Mouse (Mus musculus) embryo, embryonic 10.5 days (tissue): ENCODE results near the gene Ptar1.
"Not testable (repeated sequence)": the region's sequence is repeated elsewhere in the genome, so short reads cannot be mapped to it uniquely, and the experiment has no call there.

Source experiments
- DNase-seq: peaks from one replicate; pipeline ENCODE4 v3.0.0-alpha.2; 2015; ENCODE audit warnings: low spot score

Gene Ptar1

DNA sequence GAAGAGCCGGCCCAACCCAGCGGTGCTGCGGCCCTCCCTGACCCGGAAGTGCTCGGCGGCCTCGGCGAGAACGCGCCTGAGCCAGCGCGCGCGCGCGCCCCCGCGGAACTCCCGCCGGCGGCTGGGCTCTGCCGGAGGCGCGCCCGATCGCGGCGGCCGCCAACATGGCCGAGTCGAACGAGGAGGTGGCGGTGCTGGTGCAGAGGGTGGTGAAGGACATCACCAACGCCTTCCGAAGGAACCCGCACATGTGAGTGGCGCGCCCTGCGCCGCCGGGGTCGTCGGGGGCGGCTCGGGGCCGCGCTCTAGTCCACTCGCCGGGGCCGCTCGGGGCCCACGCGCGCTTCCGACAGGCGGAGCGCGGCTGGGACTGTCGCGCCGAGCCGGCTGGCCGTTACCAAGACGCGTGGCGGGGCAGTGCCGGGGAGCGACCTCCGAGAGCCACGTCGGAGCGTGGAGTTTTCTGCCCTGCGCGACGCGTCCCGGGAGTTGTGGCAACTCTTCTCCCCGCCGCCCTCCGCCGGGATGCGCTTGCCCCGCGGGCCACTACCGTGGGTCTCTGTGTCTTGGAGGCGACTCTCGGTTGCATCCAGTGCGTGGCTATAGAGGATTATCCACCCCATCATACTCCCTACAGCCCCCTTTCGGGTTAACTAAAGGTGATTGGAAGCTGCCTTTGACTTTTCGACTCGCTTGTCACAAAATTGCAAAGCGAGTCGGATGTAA lies at the start of gene Ptar1:
Gene Ptar1, plus strand, starts transcription at position 134 of the 726 bp plus-strand sequence.
- DNase-seq, result peak; percentile 88

DNA sequence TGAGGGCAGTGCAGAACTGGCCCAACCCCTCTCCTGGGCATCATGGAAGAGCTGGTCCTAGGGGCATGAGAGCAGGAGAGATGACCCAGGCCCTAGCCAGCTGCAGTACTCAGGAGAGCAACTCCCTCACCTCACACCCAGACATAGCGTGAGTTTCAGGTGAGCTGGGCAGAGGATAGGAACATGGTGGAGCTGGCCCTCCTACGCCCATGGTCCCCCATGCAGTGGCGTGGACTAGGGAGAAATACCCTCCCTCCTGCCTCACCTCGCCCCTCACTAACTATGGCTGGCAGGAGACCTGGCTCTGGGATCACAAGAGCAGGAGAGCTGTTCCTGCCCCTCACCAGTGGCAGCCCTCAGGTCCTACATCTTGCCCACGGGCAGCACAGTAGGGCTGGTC lies 43.4 kb upstream of the Ptar1 start:
- no peak for DNase-seq

- no peak for DNase-seq
Measured at GRCm38 (mm10) chr19:23645347-23645746, 41.9 kb upstream of the Ptar1 start.

GRCm38 (mm10) chr19:23647308-23647707 lies 39.9 kb upstream of the Ptar1 start:
- no peak for DNase-seq

DNA sequence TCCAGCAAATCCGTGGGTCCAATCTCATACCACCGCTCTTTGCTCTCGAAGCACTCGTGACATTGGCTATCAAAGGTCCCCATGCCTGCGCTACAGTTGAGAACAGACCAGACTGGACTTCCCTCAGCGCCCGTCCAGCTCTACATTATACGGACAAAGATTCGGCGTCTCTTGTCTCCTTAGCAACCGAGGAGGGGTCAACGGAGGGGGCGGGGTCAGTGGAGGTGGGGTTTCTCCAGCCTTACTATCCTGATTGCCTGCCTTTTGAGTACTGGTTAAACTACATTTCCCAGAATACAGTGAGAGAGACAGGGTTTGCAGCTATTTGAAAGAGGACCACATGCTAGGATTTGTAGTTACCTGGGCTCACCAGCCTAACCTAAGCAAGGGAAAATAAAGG lies 34.6 kb upstream of the Ptar1 start, which contains the start of gene 1700028P14Rik:
Gene 1700028P14Rik, minus strand, starts transcription at position 169 of the 400 bp plus-strand sequence.
- DNase-seq, result peak; percentile 91

DNA sequence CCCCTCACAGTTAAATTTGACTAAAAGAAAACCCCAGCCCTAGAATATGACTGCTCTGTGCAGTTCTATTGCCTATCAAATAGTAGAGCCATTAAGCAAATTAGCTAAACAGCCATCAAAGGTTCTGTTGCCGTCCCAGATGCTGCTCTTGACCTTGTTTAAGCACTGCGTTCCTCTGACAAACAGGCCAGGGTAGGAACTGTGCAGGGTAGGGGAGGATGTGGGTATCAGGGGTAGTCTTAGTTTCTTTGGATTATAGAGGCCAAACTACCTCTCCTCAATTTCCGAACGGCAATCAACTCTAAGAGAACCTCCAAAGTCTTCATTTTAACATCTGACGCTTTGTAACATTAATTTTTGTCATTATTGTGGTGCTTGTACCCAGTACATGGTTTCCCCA lies 34.1 kb upstream of the Ptar1 start:
- DNase-seq, result no peak

DNA sequence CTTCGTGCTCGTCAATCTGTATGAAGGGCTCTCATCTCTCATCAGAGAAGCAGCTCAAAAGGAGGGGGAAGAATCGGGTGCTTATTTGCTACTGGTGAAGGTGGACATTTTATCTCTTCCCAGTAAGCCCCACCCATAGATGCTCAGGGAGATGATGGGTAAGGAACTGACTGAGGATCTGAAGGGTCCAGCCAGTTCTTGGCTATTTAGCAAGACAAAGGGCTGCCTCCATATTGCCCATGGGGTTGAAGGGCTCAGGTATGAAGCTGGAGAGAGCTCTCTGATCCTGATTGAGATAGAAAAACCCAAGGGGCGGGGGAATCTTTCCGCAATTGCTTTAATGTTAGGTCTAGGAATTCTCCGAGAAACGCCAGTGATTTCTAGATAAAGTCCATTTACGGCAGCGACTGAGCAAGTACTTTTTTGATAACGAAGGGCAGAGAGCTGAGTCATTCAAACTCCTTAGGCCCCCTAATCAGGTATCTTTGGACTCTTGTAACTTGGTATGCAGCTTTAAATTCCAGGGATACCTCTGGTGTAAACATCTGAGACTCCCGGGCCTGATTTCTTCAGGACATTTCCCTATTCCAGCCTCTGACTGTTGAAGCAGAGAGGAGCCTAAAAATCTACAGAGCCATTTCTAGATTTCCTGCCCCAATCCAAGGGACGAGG lies 29.8 kb upstream of the Ptar1 start:
- no peak for DNase-seq

GRCm38 (mm10) chr19:23658350-23658749 lies 28.9 kb upstream of the Ptar1 start:
- no peak for DNase-seq

- no peak for DNase-seq
Measured at GRCm38 (mm10) chr19:23664083-23664482, 23.1 kb upstream of the Ptar1 start.

DNA sequence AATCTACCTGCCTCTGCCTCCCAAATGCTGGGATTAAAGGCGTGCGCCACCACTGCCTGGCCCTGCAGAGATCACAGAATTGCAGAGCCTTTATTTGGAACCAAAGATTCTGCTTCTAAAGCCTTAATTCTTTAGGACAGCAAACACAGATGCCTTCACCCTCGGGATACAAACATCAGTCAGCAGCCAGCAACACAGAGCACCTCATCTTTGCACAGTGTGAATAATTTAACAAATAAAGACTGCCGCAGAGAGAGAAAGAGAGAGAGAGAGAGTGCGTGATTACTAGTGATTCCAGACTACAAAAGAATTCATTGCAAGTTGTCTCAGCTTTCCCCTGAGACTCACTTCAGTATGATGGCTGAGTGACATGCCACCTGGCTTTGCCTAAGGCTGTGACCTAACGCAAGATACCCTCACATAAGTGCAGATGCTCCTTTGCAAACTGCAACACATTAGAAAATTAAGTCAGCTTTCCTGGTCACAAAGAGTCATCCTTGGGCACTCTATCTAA lies 19.0 kb upstream of the Ptar1 start:
- DNase-seq, result no peak

- DNase-seq, result no peak
Measured at GRCm38 (mm10) chr19:23673021-23673420, 14.2 kb upstream of the Ptar1 start.

GRCm38 (mm10) chr19:23675656-23676055 lies 11.6 kb upstream of the Ptar1 start:
- not testable (repeated sequence) for DNase-seq

DNA sequence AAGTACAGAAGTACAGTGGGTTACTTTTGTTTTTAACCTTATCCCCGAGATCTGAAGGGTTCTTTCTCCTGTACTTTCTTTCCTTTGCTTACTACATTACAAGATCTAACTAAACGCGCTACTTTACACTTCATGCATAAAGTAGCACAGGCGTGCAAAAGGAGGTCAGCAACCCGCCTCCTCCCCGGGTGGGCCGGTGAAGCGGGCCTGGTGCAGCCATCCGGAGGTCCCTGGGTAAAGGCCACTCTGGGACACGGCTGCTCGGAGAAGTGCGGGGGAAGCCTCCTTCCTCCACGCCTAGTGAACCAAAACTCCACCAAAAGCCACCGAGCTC lies 300 bp upstream of the Ptar1 start:
- no peak for DNase-seq

DNA sequence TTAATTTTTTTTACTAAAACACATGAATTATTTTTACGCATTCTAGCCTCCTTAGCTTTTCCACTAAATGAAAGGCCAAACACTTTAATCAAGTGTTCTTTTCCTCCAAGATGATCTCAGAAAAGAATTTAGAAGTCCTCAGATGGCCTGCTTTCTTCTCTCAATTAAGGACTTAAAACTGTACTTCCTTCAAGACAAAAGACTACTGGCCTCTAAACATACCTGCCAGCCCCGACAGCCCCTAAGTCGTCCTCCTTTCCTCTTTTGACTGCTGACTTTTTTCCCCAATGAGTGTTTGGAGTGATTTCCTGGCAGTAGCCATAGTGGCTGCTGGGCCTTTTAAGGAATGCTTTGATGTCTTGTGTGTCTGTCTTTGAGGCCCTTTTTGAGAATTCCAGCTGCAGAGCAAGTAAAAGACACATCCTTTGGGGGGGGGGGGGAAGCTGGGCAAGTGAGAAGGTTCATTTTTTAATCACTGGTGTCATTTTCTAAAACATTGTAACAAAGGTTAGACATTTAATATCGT lies 1.3 kb downstream of the Ptar1 start:
- DNase-seq, result peak; percentile 80

DNA sequence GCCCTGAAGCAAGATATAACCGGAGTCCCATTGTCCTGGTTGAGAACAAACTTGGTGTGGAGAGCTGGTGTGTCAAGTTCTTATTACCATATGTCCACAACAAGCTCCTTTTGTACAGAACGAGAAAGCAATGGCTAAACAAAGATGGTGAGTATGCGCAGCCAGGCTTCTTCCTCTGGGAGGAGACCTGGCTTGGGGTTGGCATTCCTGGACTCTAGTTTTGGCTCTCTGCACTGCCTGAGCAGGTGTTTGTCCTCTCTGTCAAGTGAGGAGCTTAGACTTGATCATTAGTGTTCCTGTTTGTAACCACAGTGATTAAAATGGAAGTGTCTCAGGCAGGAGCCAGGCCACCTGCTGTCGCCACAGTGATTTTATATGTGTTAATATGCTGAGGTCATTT lies 7.1 kb downstream of the Ptar1 start:
- no peak for DNase-seq

GRCm38 (mm10) chr19:23697861-23698260 lies 10.6 kb downstream of the Ptar1 start:
- DNase-seq, result no peak

DNA sequence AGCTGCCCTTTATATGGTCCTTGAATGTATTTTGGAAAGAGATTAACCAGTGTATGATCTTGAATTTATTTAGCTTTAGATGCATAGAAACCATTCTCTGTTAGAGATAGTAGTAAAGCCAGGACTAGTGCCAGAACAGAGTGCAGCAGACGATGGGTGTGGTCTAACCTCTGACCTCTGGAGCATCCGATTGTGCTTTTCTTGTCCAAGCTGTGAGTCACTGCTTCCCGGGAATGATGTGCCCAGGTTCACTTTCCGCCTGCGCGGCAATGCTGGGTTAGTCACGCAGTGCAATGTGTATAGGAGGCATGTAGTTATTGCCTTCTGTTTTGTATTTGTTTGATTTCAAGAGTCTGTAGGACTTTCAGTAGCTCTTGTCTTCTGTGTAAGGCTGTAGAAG lies 11.1 kb downstream of the Ptar1 start:
- DNase-seq, result no peak

- DNase-seq, result no peak
Measured at GRCm38 (mm10) chr19:23699131-23699530, 11.9 kb downstream of the Ptar1 start.

GRCm38 (mm10) chr19:23702896-23703295 lies 15.7 kb downstream of the Ptar1 start:
- DNase-seq, result no peak

GRCm38 (mm10) chr19:23705383-23705782 lies 18.2 kb downstream of the Ptar1 start:
- DNase-seq, result no peak

- no peak for DNase-seq
Measured at GRCm38 (mm10) chr19:23746506-23746905, 59.3 kb downstream of the Ptar1 start.

GRCm38 (mm10) chr19:23757011-23757410 lies 69.8 kb downstream of the Ptar1 start:
- DNase-seq, result no peak

DNA sequence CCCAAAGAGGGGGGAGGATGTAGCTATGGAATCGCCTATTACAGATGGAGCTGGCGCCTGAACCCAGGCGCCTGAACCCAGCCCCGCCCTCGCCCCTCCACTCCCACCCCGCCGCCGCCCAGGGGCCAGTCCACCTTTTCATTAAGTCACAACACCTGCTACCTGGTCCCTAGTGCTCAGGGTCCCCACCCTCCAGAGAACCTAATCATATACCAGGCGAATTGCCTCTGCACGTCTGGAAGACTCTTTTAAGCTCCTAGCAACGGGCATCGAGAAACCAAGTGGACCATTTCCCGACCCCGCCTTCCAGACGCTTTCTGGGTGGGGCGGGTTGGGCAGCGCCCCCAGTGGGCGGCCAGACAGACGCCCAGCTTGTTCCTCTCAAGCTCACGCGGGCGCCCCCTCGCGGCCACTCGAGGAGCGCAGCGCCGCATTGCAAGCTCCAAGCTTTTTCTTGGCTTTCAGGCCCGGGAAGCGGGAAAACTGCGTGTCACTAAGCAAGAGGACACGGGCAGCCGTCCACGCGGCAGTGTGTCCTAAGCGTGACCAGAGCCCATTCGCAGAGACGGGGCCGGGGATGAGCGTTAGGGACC lies 70.8 kb downstream of the Ptar1 start:
- DNase-seq, result peak; percentile 97
